Mouse (Mus musculus): ENCODE measurements around the gene Scyl2.

- TF ChIP-seq CTCF (IDR thresholded peaks at IDR 0.05; ENCODE audit: low read depth): no peak
- TF ChIP-seq EP300 (IDR thresholded peaks at IDR 0.05; ENCODE audit: low read depth): no peak
Measured at GRCm38 (mm10) chr10:89679448-89679847, 6.6 kb downstream of the Scyl2 start.
